Mouse (Mus musculus): Measurements from ENCODE around the gene Nck2.

- TF ChIP-seq CHD2 (IDR thresholded peaks at IDR 0.05; ENCODE audit: low read depth, low read length), result no peak
- TF ChIP-seq ZNF384 (IDR thresholded peaks at IDR 0.05; ENCODE audit: low read depth, low read length), result no peak
- TF ChIP-seq HCFC1 (IDR thresholded peaks at IDR 0.05; ENCODE audit: borderline replicate concordance, insufficient read depth, low read length), result no peak
Observed at GRCm38 (mm10) chr1:43450811-43451210, 6.4 kb downstream of the Nck2 start.
